Mouse (Mus musculus) midbrain, embryonic 12.5 days (tissue): Measurements from ENCODE around the gene Ifi206. TPM values are rescaled to one million over a fixed set of nuclear protein-coding genes. Genes with fewer than 3 reads are reported as not detected.

ENCODE experiments used
- microRNA-seq: library from miRNA; unstranded; fragments of <30 nt; microRNA quantifications from one replicate; pipeline ENCODE4, GENCODE M21; 2017
- polyA plus RNA-seq: library from polyadenylated mRNA; unstranded; fragments of >200 nt; fragmentation: Nextera tagmentation; extraction: Ambion mirVana; gene quantifications from 2 replicates; pipeline ENCODE4 v1.2.1, GENCODE M21; 2016

Gene Ifi206
- polyA plus RNA-seq, 1 experiment from 2014 or later: not detected

Small RNAs within 50 kb of the gene (microRNA-seq; reads per million reads assigned to microRNA genes)
- not detected for gene Gm44481

Other genes with a start within 250 kb of the Ifi206 start
- not detected in 2 replicates for gene Olfr418, start 225.0 kb downstream of the Ifi206 start, polyA plus RNA-seq
- gene Mptx2, start 213.3 kb downstream of the Ifi206 start, polyA plus RNA-seq: not detected in 2 replicates
- gene Ackr1, start 157.3 kb downstream of the Ifi206 start, polyA plus RNA-seq: 7.1 and 7.3 TPM in 2 replicates
- 6.4 and 7.0 TPM in 2 replicates for gene Aim2, start 140.2 kb downstream of the Ifi206 start, polyA plus RNA-seq
- 21.6 and 22.8 TPM in 2 replicates for gene Cadm3, start 123.3 kb downstream of the Ifi206 start, polyA plus RNA-seq
- not detected in 2 replicates for gene Ifi214, start 44.9 kb upstream of the Ifi206 start, polyA plus RNA-seq
- gene Ifi213, start 108.2 kb upstream of the Ifi206 start, polyA plus RNA-seq: not detected in 2 replicates
- 0.10 and 0.13 TPM in 2 replicates for gene Ifi209, start 139.9 kb upstream of the Ifi206 start, polyA plus RNA-seq
- gene Ifi208, start 182.6 kb upstream of the Ifi206 start, polyA plus RNA-seq: 0.11 TPM in 1 of 2 replicates, not detected in the other